Mouse (Mus musculus) urinary bladder, postnatal 10 days (tissue): ENCODE measurements at regions not wholly inside any gene's neighbourhood (a gene's known extent, or its start where the extent isn't known, plus 50 kb on each side); places are given as distances from the start of the nearest gene placed in this dataset.
A peak's percentile ranks its signal among the peaks of the same experiment; 100 is the strongest.

ENCODE experiments used
- DNase-seq: peaks from one replicate; pipeline ENCODE4 v3.0.0; 2022; ENCODE audit warnings: low spot score

- no peak for DNase-seq
These were observed 404.3 kb upstream of the Ubash3b start for GRCm38 (mm10) chr9:41565784-41566183.

- DNase-seq, result no peak
These were observed 401.9 kb upstream of the Ubash3b start for GRCm38 (mm10) chr9:41563376-41563775.

GRCm38 (mm10) chr9:41558456-41558855, 397.0 kb upstream of the Ubash3b start:
- no peak for DNase-seq

GRCm38 (mm10) chr9:41556888-41557287, 395.4 kb upstream of the Ubash3b start:
- DNase-seq, result no peak

GRCm38 (mm10) chr9:41545776-41546175, 384.3 kb upstream of the Ubash3b start:
- DNase-seq, result no peak

- DNase-seq, result no peak
These were observed 381.0 kb upstream of the Ubash3b start for GRCm38 (mm10) chr9:41542511-41542910.

GRCm38 (mm10) chr9:41541327-41541726, 379.8 kb upstream of the Ubash3b start:
- DNase-seq, result no peak

GRCm38 (mm10) chr9:41532786-41533185, 371.3 kb upstream of the Ubash3b start:
- DNase-seq, result no peak

- no peak for DNase-seq
These were observed 370.8 kb upstream of the Ubash3b start for GRCm38 (mm10) chr9:41532290-41532689.

GRCm38 (mm10) chr9:41531596-41531995, 370.1 kb upstream of the Ubash3b start:
- DNase-seq, result no peak

- DNase-seq, result no peak
These were observed 364.6 kb upstream of the Ubash3b start for GRCm38 (mm10) chr9:41526126-41526525.

GRCm38 (mm10) chr9:41525534-41525933, 364.0 kb upstream of the Ubash3b start:
- DNase-seq, result no peak

GRCm38 (mm10) chr9:41524591-41524990, 363.1 kb upstream of the Ubash3b start:
- DNase-seq, result no peak

- no peak for DNase-seq
These were observed 362.5 kb upstream of the Ubash3b start for GRCm38 (mm10) chr9:41523969-41524368.

- DNase-seq, result peak; percentile 14
These were observed 360.8 kb upstream of the Ubash3b start for GRCm38 (mm10) chr9:41522302-41522701.

GRCm38 (mm10) chr9:41517787-41518186, 356.3 kb upstream of the Ubash3b start:
- no peak for DNase-seq

- DNase-seq, result no peak
These were observed 355.7 kb upstream of the Ubash3b start for GRCm38 (mm10) chr9:41517053-41517696.

GRCm38 (mm10) chr9:41515192-41515591, 353.7 kb upstream of the Ubash3b start:
- no peak for DNase-seq

- no peak for DNase-seq
These were observed 352.2 kb upstream of the Ubash3b start for GRCm38 (mm10) chr9:41513701-41514100.

GRCm38 (mm10) chr9:41509597-41509996, 348.1 kb upstream of the Ubash3b start:
- no peak for DNase-seq

- no peak for DNase-seq
These were observed 347.2 kb upstream of the Ubash3b start for GRCm38 (mm10) chr9:41508746-41509145.

GRCm38 (mm10) chr9:41498326-41498725, 336.8 kb upstream of the Ubash3b start:
- no peak for DNase-seq

- DNase-seq, result no peak
These were observed 328.6 kb upstream of the Ubash3b start for GRCm38 (mm10) chr9:41490112-41490511.

GRCm38 (mm10) chr9:41488046-41488445, 326.5 kb upstream of the Ubash3b start:
- DNase-seq, result no peak
